Comparison of ENCODE assay signal across 8 mouse cellular contexts in the genomic region with DNA sequence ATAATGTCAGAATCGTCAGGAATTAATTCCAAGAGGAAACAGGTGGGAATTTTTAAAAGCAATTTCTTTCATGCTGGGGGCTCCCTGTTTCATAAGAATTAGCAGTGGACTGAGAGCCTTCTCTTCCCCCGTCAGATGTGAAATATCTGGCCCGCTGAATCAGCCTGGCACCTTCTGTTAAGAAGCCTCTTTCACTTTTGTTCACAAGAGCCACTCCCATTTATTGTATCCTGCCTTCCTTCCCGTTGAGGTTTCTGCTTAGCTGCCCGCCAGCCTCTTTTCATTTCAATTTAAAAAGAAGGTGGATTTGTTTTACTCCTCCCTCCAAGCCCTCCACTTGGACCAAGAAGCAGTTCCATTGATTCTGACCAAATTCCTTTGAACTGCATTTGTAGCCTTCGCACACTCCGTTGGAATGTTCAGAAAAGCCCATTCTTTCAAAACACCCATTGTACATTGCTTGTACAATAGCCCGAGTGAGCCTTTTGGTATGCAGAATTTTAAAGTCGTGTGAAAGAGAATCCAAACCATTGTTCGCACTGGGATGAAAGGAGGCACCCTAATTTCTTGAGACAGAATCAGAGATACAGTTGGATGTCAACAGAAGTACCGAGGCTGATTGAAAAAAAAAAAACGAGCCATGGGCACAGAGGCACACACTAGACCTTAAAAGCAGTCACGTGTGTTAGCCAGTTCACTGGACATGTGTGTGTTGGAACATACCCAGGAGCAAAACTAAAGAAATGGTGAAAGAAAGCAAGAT.
A peak's percentile ranks its signal among the peaks of the same experiment; 100 is the strongest.
DNase-seq lines count a peak whose midpoint lies in the region; ATAC-seq and TF ChIP-seq lines count a peak whose summit lies in the region.

No protein-coding gene starts in this region.

- H3K27me3 ChIP-seq in embryonic facial prominence, embryonic 12.5 days = no peaks in the 10 kb centered on the region
- no peaks in the 10 kb centered on the region for H3K27me3 ChIP-seq in intestine, embryonic 16.5 days (replicated peaks; ENCODE audit: control insufficient read depth, insufficient read depth, low read length)
- H3K27me3 ChIP-seq in neural tube, embryonic 13.5 days = no peaks in the 10 kb centered on the region

- no peak for TF ChIP-seq CTCF in left cerebral cortex, adult 2 months (IDR thresholded peaks at IDR 0.05)

- no peak for ATAC-seq in embryonic facial prominence, embryonic 12.5 days (ENCODE audit: insufficient number of reproducible peaks, insufficient read depth, low FRiP score, low TSS enrichment)
- ATAC-seq in intestine, embryonic 16.5 days = 0 out of 2 replicates have a peak, but pooled peaks have one; percentile 37
- ATAC-seq in neural tube, embryonic 13.5 days (ENCODE audit: low read depth) = no peak

- DNase-seq in left cerebral cortex, adult 2 months (ENCODE audit: extremely low spot score in 1 of 2, low spot score in 2 of 2) = no peak
- DNase-seq in left cerebral cortex, adult 9 months (ENCODE audit: low spot score in 2 of 2) = no peak
- DNase-seq in right cerebral cortex, postnatal 10 days (ENCODE audit: low spot score in 2 of 2) = no peak
- DNase-seq in gastrocnemius, adult 8-10 months (ENCODE audit: low spot score in 2 of 2) = no peak
- no peak for DNase-seq in kidney, postnatal 10 days

- no peaks in the 10 kb centered on the region for H3K9me3 ChIP-seq in embryonic facial prominence, embryonic 12.5 days
- no peaks in the 10 kb centered on the region for H3K9me3 ChIP-seq in intestine, embryonic 16.5 days (ENCODE audit: control insufficient read depth, low read length)
- no peaks in the 10 kb centered on the region for H3K9me3 ChIP-seq in neural tube, embryonic 13.5 days

- H3K27ac ChIP-seq in left cerebral cortex, adult 2 months = no peak overlapping the region
- no peak overlapping the region for H3K27ac ChIP-seq in embryonic facial prominence, embryonic 12.5 days
- H3K27ac ChIP-seq in intestine, embryonic 16.5 days (ENCODE audit: low read length) = no peak overlapping the region
- H3K27ac ChIP-seq in neural tube, embryonic 13.5 days (replicated peaks) = 0 out of 2 replicates have a peak overlapping the region, but pooled peaks have one; percentile 4

- H3K4me2 ChIP-seq in embryonic facial prominence, embryonic 12.5 days (replicated peaks) = peak overlapping the region; percentile 2; the same call in 1 of the 2 replicates
- H3K4me2 ChIP-seq in intestine, embryonic 16.5 days (ENCODE audit: low read depth, low read length) = 0 out of 2 replicates have a peak overlapping the region, but pooled peaks have one; percentile 9
- H3K4me2 ChIP-seq in neural tube, embryonic 13.5 days = peak overlapping the region; percentile 47

- intact Hi-C loops in left cerebral cortex, adult 2 months (cut with DNase I) = no loop called here

- peak overlapping the region; percentile 14; the same call in 1 of the 2 replicates for H3K4me3 ChIP-seq in left cerebral cortex, adult 2 months
- no peak overlapping the region for H3K4me3 ChIP-seq in embryonic facial prominence, embryonic 12.5 days
- no peak overlapping the region for H3K4me3 ChIP-seq in intestine, embryonic 16.5 days (ENCODE audit: low read length)
- peak overlapping the region; percentile 6; the same call in 1 of the 2 replicates for H3K4me3 ChIP-seq in neural tube, embryonic 13.5 days

- WGBS in embryonic facial prominence, embryonic 12.5 days = 19% methylated on average over 13 of the region's 13 CpGs
- WGBS in intestine, embryonic 16.5 days = 47% methylated on average over 13 of the region's 13 CpGs
- 7% methylated on average over 13 of the region's 13 CpGs for WGBS in neural tube, embryonic 13.5 days

- 0 out of 2 replicates have a peak, but pooled peaks cover 12% of the 10 kb centered on the region for H3K4me1 ChIP-seq in embryonic facial prominence, embryonic 12.5 days
- H3K4me1 ChIP-seq in intestine, embryonic 16.5 days (ENCODE audit: control insufficient read depth, insufficient read depth, low read length) = 0 out of 2 replicates have a peak, but pooled peaks cover 1% of the 10 kb centered on the region
- H3K4me1 ChIP-seq in neural tube, embryonic 13.5 days (replicated peaks) = peaks cover 45% of the 10 kb centered on the region

- H3K9ac ChIP-seq in embryonic facial prominence, embryonic 12.5 days = no peak overlapping the region
- H3K9ac ChIP-seq in intestine, embryonic 16.5 days (ENCODE audit: low read depth, low read length) = no peak overlapping the region
- 0 out of 2 replicates have a peak overlapping the region, but pooled peaks have one; percentile 8 for H3K9ac ChIP-seq in neural tube, embryonic 13.5 days

- H3K36me3 ChIP-seq in embryonic facial prominence, embryonic 12.5 days = no peaks in the 10 kb centered on the region
- H3K36me3 ChIP-seq in intestine, embryonic 16.5 days (ENCODE audit: control insufficient read depth, insufficient read depth, low read length) = no peaks in the 10 kb centered on the region
- H3K36me3 ChIP-seq in neural tube, embryonic 13.5 days = no peaks in the 10 kb centered on the region

Comparison
In these comparisons a context has a peak if more than half of its experiments do, and no peak if none do; other contexts are left out.
1. H3K4me3 ChIP-seq: peak in left cerebral cortex, adult 2 months (single experiment) and neural tube, embryonic 13.5 days (single experiment); none in embryonic facial prominence, embryonic 12.5 days (single experiment) and intestine, embryonic 16.5 days (single experiment).
2. Peak in every context shown above with its lines, with median percentiles within 50 percentile points of each other: H3K4me2 ChIP-seq.